Mouse (Mus musculus): ENCODE measurements around the gene Rara.
"Not testable (repeated sequence)": the region's sequence is repeated elsewhere in the genome, so short reads cannot be mapped to it uniquely, and the experiment has no call there.

Rara gene

DNA sequence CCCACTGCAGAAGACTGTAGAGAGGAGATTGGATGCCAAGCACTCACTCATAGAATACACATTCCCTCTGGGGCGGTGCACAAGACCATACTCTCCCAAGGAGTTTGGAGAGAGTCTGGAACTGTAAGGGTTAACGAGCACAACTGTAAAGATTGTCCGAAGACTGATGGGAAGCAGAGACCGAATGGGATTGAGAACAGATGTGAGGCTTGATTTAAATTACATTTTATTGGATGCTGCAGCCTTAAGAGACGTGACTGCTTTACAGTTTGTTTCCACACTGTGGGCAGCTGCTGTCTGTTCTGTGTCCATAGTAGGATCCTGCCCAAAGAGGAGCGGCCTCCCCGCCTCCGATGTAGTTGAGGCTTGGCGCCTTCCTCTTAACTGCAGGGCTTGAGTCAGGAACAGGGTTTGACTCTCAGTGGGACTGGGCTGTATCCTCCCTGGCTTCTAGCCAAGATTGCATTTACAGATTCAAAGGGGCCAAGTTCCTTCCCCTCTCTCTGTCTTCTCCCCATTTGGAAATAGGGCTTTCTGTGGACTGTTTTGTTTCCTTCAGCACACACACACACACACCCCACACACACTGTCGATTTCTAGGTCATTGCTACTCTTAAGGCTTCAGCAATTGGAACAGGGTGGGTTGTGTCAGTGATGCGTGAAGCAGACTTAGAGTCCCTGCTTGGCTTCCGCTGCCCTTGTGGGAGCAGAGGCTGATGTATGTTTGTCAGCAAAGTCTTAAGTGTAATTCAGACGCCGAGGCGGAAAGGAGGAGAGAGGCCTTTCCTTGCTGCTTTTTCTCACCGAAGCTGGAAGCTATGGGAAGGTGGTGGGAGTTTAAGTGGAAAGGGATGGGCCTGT is 4.5 kb upstream of the Rara start:
- DNase-seq (ENCODE audit: low spot score) = not testable (repeated sequence)

- no peak for DNase-seq (ENCODE audit: low spot score)
These were observed 2.9 kb upstream of the Rara start for GRCm38 (mm10) chr11:98924633-98925175.

DNA sequence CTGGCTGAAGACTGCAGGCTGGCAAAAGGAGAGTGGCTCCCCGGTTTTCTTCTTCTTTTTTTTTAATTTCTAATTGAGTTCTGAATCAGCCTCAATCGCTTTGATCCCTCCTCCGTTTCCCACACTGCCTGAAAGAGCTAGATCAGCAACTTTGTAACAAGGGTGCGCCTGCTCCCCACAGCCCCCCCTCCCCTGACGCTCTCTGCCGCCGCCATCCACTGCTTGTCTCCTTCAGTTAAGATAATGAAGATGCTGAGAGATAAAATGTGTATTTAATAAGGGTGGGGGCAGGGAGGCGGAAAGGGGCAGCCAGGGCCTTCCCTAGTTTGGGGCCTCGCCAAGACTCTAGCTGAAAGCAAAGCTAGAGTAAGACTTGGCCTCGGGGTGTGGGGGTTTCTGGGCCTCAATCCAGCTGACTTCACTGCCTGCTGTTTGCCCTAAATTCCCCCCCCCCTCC is 2.3 kb upstream of the Rara start:
- no peak for DNase-seq (ENCODE audit: low spot score)

DNA sequence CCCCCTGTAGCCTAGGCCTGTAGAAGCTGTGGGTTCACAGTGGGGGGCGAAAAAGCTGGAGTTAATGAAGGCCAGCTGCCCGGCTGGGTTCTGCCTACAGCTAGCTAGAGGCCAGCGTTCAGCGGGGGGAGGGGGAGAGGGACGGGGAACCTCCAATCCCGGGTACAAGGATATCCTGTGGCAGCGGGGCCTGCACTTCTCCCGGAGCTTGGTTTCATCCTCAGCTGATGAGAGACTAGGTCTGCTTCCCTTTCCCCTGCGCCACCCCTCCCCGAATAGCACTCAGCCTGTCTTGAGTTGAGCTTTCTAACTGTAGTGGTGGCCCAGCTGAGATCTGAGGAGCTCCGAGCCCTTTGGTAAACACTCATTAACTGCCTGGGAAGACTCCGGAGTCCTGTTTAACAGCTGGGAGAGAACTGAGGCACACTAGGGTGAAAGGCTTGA is 1.7 kb upstream of the Rara start:
- no peak for DNase-seq (ENCODE audit: low spot score)

GRCm38 (mm10) chr11:98926553-98926952 is 1.1 kb upstream of the Rara start:
- DNase-seq (ENCODE audit: low spot score) = no peak

DNA sequence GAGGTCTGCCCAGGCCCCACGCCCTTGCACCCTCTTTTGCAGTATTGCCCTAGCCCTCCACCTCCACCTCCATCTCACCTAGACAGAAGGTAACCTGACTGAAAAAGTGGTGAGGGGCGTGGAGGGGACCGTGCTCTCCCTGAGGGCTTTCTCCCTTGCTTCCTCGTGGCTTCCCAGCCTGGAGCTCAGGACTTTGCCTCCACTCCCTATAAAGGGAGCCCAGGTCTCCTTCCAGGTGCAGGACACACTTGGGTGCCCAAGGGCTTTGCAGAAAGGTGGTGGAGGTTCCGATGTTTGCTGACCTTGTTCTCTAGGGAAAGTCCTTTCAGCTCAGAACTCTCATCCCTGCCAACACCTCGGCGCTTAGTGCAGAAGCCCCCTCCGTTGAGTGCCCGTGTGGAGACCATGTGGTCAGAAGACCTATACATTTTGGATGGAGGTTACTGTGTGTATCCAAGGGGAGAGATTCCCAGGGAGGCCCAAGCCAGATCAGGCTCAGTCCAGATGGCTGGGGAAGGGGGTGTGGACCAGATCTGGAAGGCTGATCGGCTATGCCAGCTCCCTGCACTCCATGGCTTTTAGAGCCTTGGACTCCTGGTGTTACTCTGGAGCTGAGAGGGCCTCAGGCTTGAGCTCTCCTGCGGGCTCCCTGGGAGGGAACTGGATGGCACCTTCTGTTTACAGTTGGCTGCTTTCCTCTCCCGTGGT is 722 bp downstream of the Rara start:
- DNase-seq (ENCODE audit: low spot score) = no peak

DNA sequence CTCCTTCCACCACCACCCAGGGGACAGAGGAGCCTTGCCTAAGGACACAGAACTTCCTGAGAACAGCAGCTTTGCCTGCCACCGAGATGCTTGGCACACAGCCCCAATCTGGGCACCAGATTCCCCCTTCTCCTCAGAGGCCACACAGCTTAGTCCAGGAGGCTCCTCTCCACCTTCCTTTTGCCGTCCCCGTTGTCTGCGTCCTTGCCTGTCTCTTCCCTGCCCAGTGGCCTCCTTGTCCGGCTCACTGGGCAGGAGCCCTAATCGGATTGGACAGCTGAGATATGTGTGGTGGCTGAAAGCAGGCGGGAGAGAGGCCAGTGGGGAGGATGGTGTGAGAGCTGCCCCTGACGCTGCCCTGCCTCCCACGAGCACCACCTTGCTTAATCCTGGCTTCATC is 1.9 kb downstream of the Rara start:
- DNase-seq (ENCODE audit: low spot score) = no peak

DNA sequence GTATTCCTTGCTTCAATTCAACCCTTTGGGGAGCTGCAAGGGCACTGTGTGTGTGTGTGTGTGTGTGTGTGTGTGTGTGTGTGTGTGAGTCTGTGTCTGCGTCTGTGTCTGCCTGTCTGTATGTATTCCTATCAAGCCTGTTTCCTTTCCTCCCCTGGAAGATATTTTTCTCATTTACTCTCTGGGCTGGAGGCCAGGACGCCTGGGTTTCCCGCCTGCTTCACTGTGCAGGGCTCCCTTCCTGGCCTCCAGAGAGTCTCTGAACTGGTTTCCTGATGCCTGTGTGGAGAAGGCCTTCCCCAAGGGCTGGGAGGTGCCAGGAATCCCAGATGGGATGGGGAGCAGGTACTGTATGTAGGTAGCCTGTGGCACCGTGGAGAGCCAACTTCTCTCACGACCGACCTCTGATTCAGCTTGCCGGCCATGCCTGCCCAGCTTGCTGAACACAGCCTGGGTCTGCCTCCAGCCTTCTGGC is 2.5 kb downstream of the Rara start:
- DNase-seq (ENCODE audit: low spot score) = no peak

DNA sequence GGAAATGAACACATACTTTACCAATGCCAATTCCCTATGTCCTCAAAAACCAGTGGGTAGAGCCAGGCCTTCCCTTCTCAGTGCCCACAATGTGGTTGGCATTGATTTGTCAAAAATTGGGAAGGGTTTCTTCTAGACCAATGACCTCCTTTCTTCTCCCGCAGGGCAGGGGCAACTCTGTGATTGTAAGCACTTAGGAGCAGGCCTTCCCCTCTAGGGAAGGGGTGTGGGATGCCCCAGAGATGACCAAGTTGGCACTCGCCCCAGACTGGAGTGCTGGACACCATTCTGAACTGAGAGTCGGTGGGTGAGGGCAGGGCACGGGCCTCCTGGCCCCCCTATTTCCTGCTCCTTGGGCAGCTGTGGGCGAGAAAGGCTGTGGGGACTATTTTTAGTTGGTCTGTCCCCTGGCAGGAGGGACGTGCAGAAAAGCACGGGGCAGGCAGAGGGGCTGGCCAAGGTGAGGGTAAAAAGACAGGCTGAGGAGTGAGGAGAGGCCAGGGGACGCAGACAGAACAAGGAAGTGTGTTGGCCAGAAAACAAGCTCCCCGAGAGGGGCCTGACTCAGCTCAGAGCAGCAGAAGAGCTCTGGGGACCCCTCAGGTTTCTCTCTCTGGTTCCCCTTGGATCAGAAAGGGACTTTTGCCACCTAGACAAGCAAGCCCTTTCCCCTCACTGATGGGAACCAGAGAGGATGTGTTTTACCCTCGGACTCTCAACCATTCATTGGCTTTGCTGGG is 3.3 kb downstream of the Rara start:
- no peak for DNase-seq (ENCODE audit: low spot score)

GRCm38 (mm10) chr11:98931513-98932292 is 4.1 kb downstream of the Rara start:
- no peak for DNase-seq (ENCODE audit: low spot score)

- DNase-seq (ENCODE audit: low spot score) = no peak
These were observed 4.9 kb downstream of the Rara start for GRCm38 (mm10) chr11:98932293-98933091.

GRCm38 (mm10) chr11:98933151-98933550 is 5.5 kb downstream of the Rara start:
- DNase-seq (ENCODE audit: low spot score) = no peak

GRCm38 (mm10) chr11:98933847-98934246 is 6.2 kb downstream of the Rara start:
- DNase-seq (ENCODE audit: low spot score) = not testable (repeated sequence)

GRCm38 (mm10) chr11:98934367-98934766 is 6.7 kb downstream of the Rara start:
- no peak for DNase-seq (ENCODE audit: low spot score)

GRCm38 (mm10) chr11:98935123-98935522 is 7.5 kb downstream of the Rara start:
- no peak for DNase-seq (ENCODE audit: low spot score)

DNA sequence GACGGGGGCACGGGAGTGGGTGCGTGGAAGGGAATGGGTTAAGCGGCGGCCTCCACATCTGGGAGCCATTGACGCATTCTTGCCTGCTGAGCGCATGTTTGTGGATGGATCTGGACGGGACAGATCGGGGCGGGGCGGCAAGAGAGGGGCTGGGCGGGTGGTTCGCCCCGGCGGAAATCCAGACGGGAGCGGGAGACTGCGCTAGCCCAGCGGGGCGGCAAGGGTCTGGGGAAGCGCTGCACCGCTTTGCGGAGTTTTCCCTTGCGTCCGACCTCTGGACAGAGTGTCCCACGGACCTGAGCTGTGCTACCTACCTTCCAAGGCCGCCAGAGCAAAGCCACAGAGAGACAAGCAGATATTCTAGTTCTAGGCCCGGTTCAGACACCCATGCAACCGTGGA is 8.6 kb downstream of the Rara start:
- no peak for DNase-seq (ENCODE audit: low spot score)

DNA sequence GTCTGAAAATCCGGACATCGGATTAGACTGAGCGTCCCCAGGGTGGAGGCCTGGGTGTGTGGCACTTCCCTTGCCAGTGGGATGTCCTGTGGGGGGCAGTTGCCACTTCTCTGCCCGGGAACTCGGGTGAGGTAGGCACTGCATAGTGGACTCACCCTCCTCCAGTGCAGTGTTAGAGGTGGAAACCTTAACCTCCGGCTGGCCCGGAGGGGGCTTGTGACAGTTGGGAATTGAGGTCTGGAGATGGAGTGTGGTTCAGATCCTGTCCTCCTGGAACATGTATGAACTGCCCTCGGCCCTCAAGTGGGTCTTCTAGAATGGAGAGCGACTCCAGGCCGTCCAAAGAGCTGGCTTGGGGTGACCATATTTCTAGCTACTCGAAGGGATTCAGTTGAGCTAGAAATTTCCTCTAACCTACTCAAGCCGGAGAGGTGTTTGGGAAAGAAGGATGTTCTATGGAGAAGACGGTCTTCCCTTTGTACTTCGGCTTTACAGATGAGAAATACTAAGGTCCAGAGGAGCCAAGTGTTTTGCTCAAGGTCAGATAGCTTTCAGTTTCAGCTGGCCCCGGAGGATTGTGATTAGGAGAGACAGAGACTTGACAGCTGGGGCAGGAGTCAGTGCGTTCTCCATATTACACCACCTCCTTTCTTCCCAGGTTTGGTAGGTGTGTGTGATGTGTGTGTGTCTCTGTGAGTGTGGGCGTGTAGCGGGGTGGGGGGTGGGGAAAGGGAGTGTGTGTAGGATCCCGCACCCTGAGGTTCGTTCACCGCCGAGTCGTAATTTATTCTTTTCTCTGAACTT is 9.2 kb downstream of the Rara start:
- no peak for DNase-seq (ENCODE audit: low spot score)

DNA sequence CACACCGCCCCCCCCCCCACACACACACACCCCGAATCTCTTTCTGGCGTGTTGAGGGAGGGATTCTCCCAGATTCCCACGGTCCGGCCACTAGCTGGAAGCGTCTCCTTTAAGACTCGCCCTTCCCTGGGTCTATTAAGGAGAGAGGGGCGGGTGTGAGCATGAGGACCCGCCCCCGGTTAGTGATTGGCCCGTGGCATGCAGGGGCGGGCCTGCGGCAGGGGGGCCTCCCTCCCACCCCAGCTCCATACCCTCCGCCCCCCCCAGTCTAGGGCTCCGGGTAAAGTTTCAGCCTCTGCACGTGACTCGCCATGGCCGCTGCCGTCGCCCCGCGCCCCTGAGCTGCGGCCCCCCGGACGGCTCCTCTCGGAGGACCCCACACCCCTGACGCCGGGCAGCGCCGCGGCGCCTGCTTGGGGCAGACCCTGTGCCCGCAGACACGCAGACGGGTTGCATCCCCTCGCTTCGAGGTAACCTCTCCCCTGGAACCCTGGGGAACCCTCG is 9.8 kb downstream of the Rara start:
- DNase-seq (ENCODE audit: low spot score) = no peak

- DNase-seq (ENCODE audit: low spot score) = no peak
These were observed 10.5 kb downstream of the Rara start for GRCm38 (mm10) chr11:98937914-98938694.
